Mouse (Mus musculus): ENCODE data around the gene Smarcd2. TPM values are rescaled to one million over a fixed set of nuclear protein-coding genes. Genes with fewer than 3 reads are reported as not detected.
"Not testable (repeated sequence)": the region's sequence is repeated elsewhere in the genome, so short reads cannot be mapped to it uniquely, and the experiment has no call there.

The Smarcd2 gene
- total RNA-seq, 2 experiments from 2014 or later, result 15.9 to 51.1 TPM

- peak; percentile 96 for ATAC-seq (replicated peaks; ENCODE audit: low FRiP score, poor library complexity, severe bottlenecking)
Observed at GRCm38 (mm10) chr11:106255685-106256451, 16.9 kb downstream of the Smarcd2 start, which contains the start of the genes Ftsj3 and Psmc5. Gene Ftsj3 (minus strand): TSS chr11:106256079. Gene Psmc5 (plus strand): TSS chr11:106256154.

GRCm38 (mm10) chr11:106255174-106255573 is 17.6 kb downstream of the Smarcd2 start:
- no peak for ATAC-seq (replicated peaks; ENCODE audit: low FRiP score, poor library complexity, severe bottlenecking)

- ATAC-seq (replicated peaks; ENCODE audit: low FRiP score, poor library complexity, severe bottlenecking), result no peak
Observed at GRCm38 (mm10) chr11:106254767-106255166, 18.0 kb downstream of the Smarcd2 start.

- no peak for ATAC-seq (replicated peaks; ENCODE audit: low FRiP score, poor library complexity, severe bottlenecking)
Observed at GRCm38 (mm10) chr11:106249326-106249725, 23.4 kb downstream of the Smarcd2 start.

GRCm38 (mm10) chr11:106246834-106247233 is 25.9 kb downstream of the Smarcd2 start:
- no peak for ATAC-seq (replicated peaks; ENCODE audit: low FRiP score, poor library complexity, severe bottlenecking)

- not testable (repeated sequence) for ATAC-seq (replicated peaks; ENCODE audit: low FRiP score, poor library complexity, severe bottlenecking)
Observed at GRCm38 (mm10) chr11:106233978-106234377, 38.8 kb downstream of the Smarcd2 start.

- ATAC-seq (replicated peaks; ENCODE audit: low FRiP score, poor library complexity, severe bottlenecking), result no peak
Observed at GRCm38 (mm10) chr11:106220603-106221002, 52.2 kb downstream of the Smarcd2 start.

GRCm38 (mm10) chr11:106216730-106217490 is 55.9 kb downstream of the Smarcd2 start, which contains the start of gene Ddx42:
Gene Ddx42 (plus strand): TSS chr11:106216926.
- ATAC-seq (replicated peaks; ENCODE audit: low FRiP score, poor library complexity, severe bottlenecking), result peak; percentile 82

GRCm38 (mm10) chr11:106215927-106216729 is 56.6 kb downstream of the Smarcd2 start, which contains the start of gene Ccdc47:
Gene Ccdc47 (minus strand): TSS chr11:106216344.
- ATAC-seq (replicated peaks; ENCODE audit: low FRiP score, poor library complexity, severe bottlenecking), result peak; percentile 87

GRCm38 (mm10) chr11:106215450-106215859 is 57.3 kb downstream of the Smarcd2 start:
- 0 out of 2 replicates have a peak, but pooled peaks have one; percentile 25 for ATAC-seq (replicated peaks; ENCODE audit: low FRiP score, poor library complexity, severe bottlenecking)

- ATAC-seq (replicated peaks; ENCODE audit: low FRiP score, poor library complexity, severe bottlenecking), result no peak
Observed at GRCm38 (mm10) chr11:106214856-106215255, 57.9 kb downstream of the Smarcd2 start.

Other genes with a start within 250 kb of the Smarcd2 start
- 20.5 and 25.9 TPM in 2 replicates for gene Dcaf7, start 236.1 kb downstream of the Smarcd2 start, total RNA-seq (2015; ENCODE audit: low replicate concordance)
- 20.2 and 27.3 TPM in 2 replicates for gene Dcaf7, start 236.1 kb downstream of the Smarcd2 start, total RNA-seq (2017; ENCODE audit: low replicate concordance)
- gene Taco1, start 206.9 kb downstream of the Smarcd2 start, total RNA-seq (2015; ENCODE audit: low replicate concordance), result 1.2 and 1.9 TPM in 2 replicates
- 0.17 and 8.5 TPM in 2 replicates for gene Taco1, start 206.9 kb downstream of the Smarcd2 start, total RNA-seq (2017; ENCODE audit: low replicate concordance)
- 2.9 and 6.3 TPM in 2 replicates for gene Map3k3, start 188.4 kb downstream of the Smarcd2 start, total RNA-seq (2015; ENCODE audit: low replicate concordance)
- gene Map3k3, start 188.4 kb downstream of the Smarcd2 start, total RNA-seq (2017; ENCODE audit: low replicate concordance), result 5.2 and 11.7 TPM in 2 replicates
- gene Gm10840, start 112.1 kb downstream of the Smarcd2 start, total RNA-seq (2015; ENCODE audit: low replicate concordance), result not detected in 2 replicates
- not detected in 2 replicates for gene Gm10840, start 112.1 kb downstream of the Smarcd2 start, total RNA-seq (2017; ENCODE audit: low replicate concordance)
- 43.2 and 53.5 TPM in 2 replicates for gene Limd2, start 112.1 kb downstream of the Smarcd2 start, total RNA-seq (2015; ENCODE audit: low replicate concordance)
- gene Limd2, start 112.1 kb downstream of the Smarcd2 start, total RNA-seq (2017; ENCODE audit: low replicate concordance), result 7.4 and 14.3 TPM in 2 replicates
- 3.8 and 11.5 TPM in 2 replicates for gene Strada, start 70.8 kb downstream of the Smarcd2 start, total RNA-seq (2015; ENCODE audit: low replicate concordance)
- 4.9 and 5.7 TPM in 2 replicates for gene Strada, start 70.8 kb downstream of the Smarcd2 start, total RNA-seq (2017; ENCODE audit: low replicate concordance)
- 11.5 and 15.2 TPM in 2 replicates for gene Ccdc47, start 56.6 kb downstream of the Smarcd2 start, total RNA-seq (2015; ENCODE audit: low replicate concordance)
- gene Ccdc47, start 56.6 kb downstream of the Smarcd2 start, total RNA-seq (2017; ENCODE audit: low replicate concordance), result 38.8 and 57.4 TPM in 2 replicates
- gene Ddx42, start 56.0 kb downstream of the Smarcd2 start, total RNA-seq (2015; ENCODE audit: low replicate concordance), result 13.4 and 14.6 TPM in 2 replicates
- 18.8 and 35.8 TPM in 2 replicates for gene Ddx42, start 56.0 kb downstream of the Smarcd2 start, total RNA-seq (2017; ENCODE audit: low replicate concordance)
- gene Ftsj3, start 16.9 kb downstream of the Smarcd2 start, total RNA-seq (2015; ENCODE audit: low replicate concordance), result 6.0 and 7.5 TPM in 2 replicates
- gene Ftsj3, start 16.9 kb downstream of the Smarcd2 start, total RNA-seq (2017; ENCODE audit: low replicate concordance), result 24.0 and 29.1 TPM in 2 replicates
- gene Psmc5, start 16.8 kb downstream of the Smarcd2 start, total RNA-seq (2015; ENCODE audit: low replicate concordance), result 11.7 and 23.8 TPM in 2 replicates
- gene Psmc5, start 16.8 kb downstream of the Smarcd2 start, total RNA-seq (2017; ENCODE audit: low replicate concordance), result 30.6 and 49.8 TPM in 2 replicates
- 0.42 TPM in 1 of 2 replicates, not detected in the other for gene Tcam1, start 3.7 kb upstream of the Smarcd2 start, total RNA-seq (2015; ENCODE audit: low replicate concordance)
- 0.56 TPM in 1 of 2 replicates, not detected in the other for gene Tcam1, start 3.7 kb upstream of the Smarcd2 start, total RNA-seq (2017; ENCODE audit: low replicate concordance)
- not detected in 2 replicates for gene Gh, start 28.9 kb upstream of the Smarcd2 start, total RNA-seq (2015; ENCODE audit: low replicate concordance)
- not detected in 2 replicates for gene Gh, start 28.9 kb upstream of the Smarcd2 start, total RNA-seq (2017; ENCODE audit: low replicate concordance)
- gene Cd79b, start 41.8 kb upstream of the Smarcd2 start, total RNA-seq (2015; ENCODE audit: low replicate concordance), result 10.7 and 16.1 TPM in 2 replicates
- 3.2 and 7.2 TPM in 2 replicates for gene Cd79b, start 41.8 kb upstream of the Smarcd2 start, total RNA-seq (2017; ENCODE audit: low replicate concordance)
- gene Scn4a, start 80.3 kb upstream of the Smarcd2 start, total RNA-seq (2015; ENCODE audit: low replicate concordance), result not detected in 2 replicates
- gene Scn4a, start 80.3 kb upstream of the Smarcd2 start, total RNA-seq (2017; ENCODE audit: low replicate concordance), result not detected in 2 replicates
- not detected in 2 replicates for gene Prr29, start 92.5 kb upstream of the Smarcd2 start, total RNA-seq (2015; ENCODE audit: low replicate concordance)
- not detected in 2 replicates for gene Prr29, start 92.5 kb upstream of the Smarcd2 start, total RNA-seq (2017; ENCODE audit: low replicate concordance)
- 9.8 and 10.7 TPM in 2 replicates for gene Icam2, start 115.1 kb upstream of the Smarcd2 start, total RNA-seq (2015; ENCODE audit: low replicate concordance)
- 4.0 and 13.7 TPM in 2 replicates for gene Icam2, start 115.1 kb upstream of the Smarcd2 start, total RNA-seq (2017; ENCODE audit: low replicate concordance)
- gene Ern1, start 214.9 kb upstream of the Smarcd2 start, total RNA-seq (2015; ENCODE audit: low replicate concordance), result 7.9 and 11.1 TPM in 2 replicates
- gene Ern1, start 214.9 kb upstream of the Smarcd2 start, total RNA-seq (2017; ENCODE audit: low replicate concordance), result 23.8 and 25.6 TPM in 2 replicates